Mouse (Mus musculus) heart, postnatal 10 days (tissue): Measurements from ENCODE around the gene Alox12. TPM values are rescaled to one million over a fixed set of nuclear protein-coding genes. Genes with fewer than 3 reads are reported as not detected.

Experiments
- DNase-seq, 2 experiments: peaks; one replicate each; pipeline ENCODE4 v3.0.0; 2021
- intact Hi-C: fragments of 180-260 bp; cut with DNase I; formaldehyde crosslinking; loops from one replicate; pipeline ENCODE4 v1.15.1; 2025
- microRNA-seq, 2 experiments: library from miRNA; unstranded; fragments of <30 nt; microRNA quantifications; one replicate each; pipeline ENCODE4 v1.2.0; 2022
- total RNA-seq, 2 experiments: library from RNA; stranded (reverse); gene quantifications; 2 replicates each; pipeline ENCODE4 v1.2.3; 2021

Gene Alox12
- total RNA-seq, 2 experiments from 2014 or later, result 3.4 to 5.2 TPM

DNA sequence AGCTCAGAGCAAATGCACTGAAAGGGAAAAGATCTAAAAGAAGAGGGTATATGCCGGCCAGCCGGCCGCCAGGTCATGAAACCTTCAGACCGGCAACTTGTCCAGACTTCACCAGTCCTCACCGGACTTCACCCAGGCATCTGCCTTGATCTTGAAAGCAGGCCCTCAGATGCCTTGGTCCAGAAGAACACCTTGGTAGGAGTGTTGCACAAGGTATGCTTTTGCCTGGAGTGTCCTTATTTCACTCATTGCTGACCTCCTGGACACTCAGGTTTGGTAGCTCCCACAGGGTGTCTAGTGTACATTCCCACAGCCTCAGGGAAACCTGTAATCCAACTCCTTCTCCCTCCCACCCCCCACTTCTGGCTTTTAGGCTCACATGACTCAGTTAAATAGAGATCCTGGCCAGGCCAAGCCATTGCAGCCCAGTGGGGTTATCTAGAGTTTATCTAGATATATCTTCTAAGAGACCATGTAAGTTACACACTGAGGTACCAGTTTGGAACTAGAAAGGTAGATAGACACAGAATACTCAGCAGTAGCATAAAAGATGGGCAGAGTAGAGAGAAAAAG, 55.0 kb downstream of the Alox12 start:
- no peak for DNase-seq
- intact Hi-C loops, result loop anchor here (2.0 kb wide), 1 partner anchor 125 kb away; no protein-coding TSS in a partner anchor

DNA sequence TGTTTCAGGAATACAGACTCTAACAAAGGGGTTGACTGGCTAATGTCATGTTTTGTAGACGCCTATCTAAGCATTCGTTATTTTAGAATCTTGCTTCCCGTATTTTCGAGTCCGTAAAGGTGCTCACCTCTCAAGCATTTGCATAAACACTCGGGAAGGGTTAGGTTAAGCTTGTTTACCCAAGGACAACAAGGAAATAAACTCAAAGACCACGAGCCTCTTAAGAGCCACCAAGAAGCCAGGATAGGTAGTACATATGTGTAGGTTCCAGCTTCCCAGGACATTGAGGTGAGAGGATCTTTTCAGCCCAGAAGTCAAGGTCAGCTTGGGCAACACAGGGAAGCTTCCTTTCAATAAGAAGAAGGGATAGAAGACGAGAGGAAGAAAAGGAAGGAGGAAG, 56.0 kb downstream of the Alox12 start:
- intact Hi-C loops, result no loop called here
- DNase-seq, result no peak

DNA sequence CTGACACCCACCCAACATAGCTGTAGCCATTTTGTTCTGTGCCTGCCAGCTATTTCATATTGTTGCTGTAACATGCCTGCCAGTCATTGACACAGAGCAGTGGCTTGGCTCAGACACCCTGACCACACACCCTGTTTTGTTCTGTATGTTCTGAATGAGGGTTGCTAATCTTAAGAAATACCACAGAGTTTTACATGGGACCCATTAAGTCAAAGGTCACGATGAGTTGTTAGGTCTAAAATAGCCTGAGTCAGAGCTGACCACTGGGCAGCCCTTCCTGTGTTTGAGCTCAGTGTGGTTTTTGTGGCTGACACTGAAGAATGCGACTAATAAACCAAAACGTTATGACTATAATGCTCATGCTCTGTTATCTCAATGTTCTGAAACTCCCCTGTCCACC, 56.8 kb downstream of the Alox12 start:
- no peak for DNase-seq
- intact Hi-C loops, result no loop called here

DNA sequence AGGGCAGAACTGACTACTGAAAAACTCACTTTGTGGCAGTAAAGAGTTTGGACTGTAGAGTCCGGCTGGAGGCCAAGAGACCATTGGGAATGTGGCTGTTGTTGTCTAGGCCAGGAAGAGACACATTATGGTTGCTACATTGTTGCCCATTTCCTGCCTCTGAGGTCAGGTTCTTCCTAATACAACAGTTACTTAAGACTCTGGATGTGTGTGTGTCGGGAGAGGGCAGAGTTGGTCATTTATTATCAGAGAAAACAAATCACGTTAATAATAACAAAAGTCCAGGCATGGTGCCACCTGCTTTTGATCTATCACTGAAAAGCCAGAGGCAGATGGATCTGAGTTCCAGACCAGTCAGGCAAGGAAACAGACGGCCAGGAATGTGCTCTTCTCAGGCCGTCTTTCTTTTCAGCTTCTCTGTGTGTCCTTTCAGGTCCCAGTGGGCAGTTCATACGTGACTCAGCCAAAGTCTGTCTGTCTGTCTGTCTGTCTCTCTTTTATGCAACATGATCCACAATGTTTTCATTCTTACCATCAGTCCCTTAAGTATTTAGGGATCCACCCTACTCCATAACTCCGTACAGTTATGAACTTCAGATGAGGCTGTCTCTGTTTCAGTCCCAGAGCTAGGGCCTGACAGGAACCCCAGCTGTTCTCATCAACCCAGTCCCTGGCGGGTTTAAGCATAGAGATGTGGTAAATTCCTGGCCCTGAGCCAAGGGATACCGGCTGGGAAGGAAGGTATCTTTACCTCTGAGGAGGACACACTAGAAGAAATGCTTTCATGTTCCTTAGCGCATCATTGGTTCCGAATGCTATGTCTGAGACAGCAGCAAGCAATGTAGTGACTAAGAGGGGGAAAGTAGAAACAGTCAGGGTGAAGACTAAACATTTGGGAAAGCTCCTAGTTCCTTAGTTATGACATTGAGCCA, 61.5 kb downstream of the Alox12 start:
- no peak for DNase-seq
- intact Hi-C loops, result no loop called here

DNA sequence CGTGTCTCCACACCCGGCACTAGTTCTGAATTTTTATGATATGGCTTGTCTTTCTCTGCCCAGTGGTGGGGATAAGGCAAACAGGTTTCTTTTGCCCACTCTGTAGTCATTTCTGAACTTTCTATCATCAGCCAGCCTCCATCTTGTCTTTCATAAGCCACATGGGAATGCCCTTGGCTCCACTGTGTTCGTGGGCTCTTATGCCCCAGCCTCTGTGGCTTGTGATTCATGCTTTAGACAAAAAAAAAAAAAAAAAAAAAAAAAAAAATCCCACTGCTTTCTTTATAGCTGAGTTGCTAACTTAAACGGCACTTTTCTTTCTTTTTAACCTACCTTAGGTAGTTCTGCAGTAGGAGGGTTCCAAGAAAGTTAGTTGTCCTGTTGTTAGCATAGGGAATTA, 63.0 kb downstream of the Alox12 start:
- intact Hi-C loops, result no loop called here
- no peak for DNase-seq

Small RNA genes lying within 50 kb of the gene (microRNA-seq; reads per million reads assigned to microRNA genes)
- gene Mir195a, result 2,109 to 5,046 reads per million in 2 experiments
- gene Mir497, result 0 reads per million in 2 experiments
- 0 reads per million in 2 experiments for gene Mir497b

Other genes starting within 250 kb of the Alox12 start
- 1,000 to 10,000 TPM; 1,260 to 1,282 TPM for gene Acadvl, start 239.9 kb downstream of the Alox12 start, total RNA-seq
- 10 to 100 TPM; 11.5 to 12.0 TPM for gene Dlg4, start 238.4 kb downstream of the Alox12 start, total RNA-seq
- under 1 TPM in 1 of 2 experiments, not detected in 1; 0.22 TPM for gene Asgr1, start 201.3 kb downstream of the Alox12 start, total RNA-seq
- not detected for gene Asgr2, start 162.7 kb downstream of the Alox12 start, total RNA-seq
- 1 to 10 TPM in 1 of 2 experiments, under 1 TPM in 1; 0.69 to 1.0 TPM for gene Mgl2, start 125.0 kb downstream of the Alox12 start, total RNA-seq
- gene Clec10a, start 99.2 kb downstream of the Alox12 start, total RNA-seq, result 1 to 10 TPM in 1 of 2 experiments, under 1 TPM in 1; 0.82 to 1.0 TPM
- gene Slc16a11, start 42.6 kb downstream of the Alox12 start, total RNA-seq, result under 1 TPM; 0.20 to 0.91 TPM
- gene Slc16a13, start 34.3 kb downstream of the Alox12 start, total RNA-seq, result 1 to 10 TPM; 5.2 to 6.8 TPM
- gene Bcl6b, start 25.6 kb downstream of the Alox12 start, total RNA-seq, result 10 to 100 TPM; 54.7 to 55.5 TPM
- 10 to 100 TPM; 54.8 to 60.8 TPM for gene 0610010K14Rik, start 17.4 kb downstream of the Alox12 start, total RNA-seq
- gene Gm21988, start 15.5 kb downstream of the Alox12 start, total RNA-seq, result 1 to 10 TPM; 3.3 to 3.4 TPM
- gene Rnasek, start 15.5 kb downstream of the Alox12 start, total RNA-seq, result 100 to 1,000 TPM in 1 of 2 experiments, 10 to 100 TPM in 1; 96.4 to 102 TPM
- gene Alox12e, start 67.3 kb upstream of the Alox12 start, total RNA-seq, result not detected
- 1 to 10 TPM in 1 of 2 experiments, under 1 TPM in 1; 0.34 to 3.2 TPM for gene Alox15, start 96.7 kb upstream of the Alox12 start, total RNA-seq
- gene Pelp1, start 154.7 kb upstream of the Alox12 start, total RNA-seq, result 10 to 100 TPM; 22.3 to 26.1 TPM
- 10 to 100 TPM; 13.0 to 15.1 TPM for gene Arrb2, start 177.3 kb upstream of the Alox12 start, total RNA-seq
- 10 to 100 TPM in 1 of 2 experiments, 1 to 10 TPM in 1; 8.2 to 13.4 TPM for gene Med11, start 196.6 kb upstream of the Alox12 start, total RNA-seq
- 1 to 10 TPM; 1.4 to 2.1 TPM for gene Zmynd15, start 204.1 kb upstream of the Alox12 start, total RNA-seq
- 1 to 10 TPM; 7.2 to 7.7 TPM for gene Cxcl16, start 204.6 kb upstream of the Alox12 start, total RNA-seq
- gene Tm4sf5, start 249.9 kb upstream of the Alox12 start, total RNA-seq, result 1 to 10 TPM in 1 of 2 experiments, under 1 TPM in 1; 0.89 to 1.4 TPM